Mouse (Mus musculus) neural tube, embryonic 14.5 days (tissue): ENCODE measurements around the gene Eif1. TPM values are rescaled to one million over a fixed set of nuclear protein-coding genes. Genes with fewer than 3 reads are reported as not detected.

Experiments
- ATAC-seq: fragments of 200-750 bp; cut with Nextera tagmentation; 2 replicates; pipeline ENCODE4 v1.8.0; 2017; ENCODE audit warnings: low read depth, mild to moderate bottlenecking, moderate TSS enrichment, moderate library complexity
- H3K27ac ChIP-seq: fragments of 300-500 bp; sonication (generic); 2 replicates; pipeline ENCODE4 v1.5.1; 2014; ENCODE audit warnings: low read depth, mild to moderate bottlenecking, control low read depth, low read length, moderate library complexity, mixed read lengths
- H3K27me3 ChIP-seq: fragments of 300-500 bp; sonication (generic); 2 replicates; pipeline ENCODE4 v1.6.1; 2014; ENCODE audit warnings: low read length; ENCODE audit not compliant: control insufficient read depth, insufficient read depth
- H3K36me3 ChIP-seq: fragments of 300-500 bp; sonication (generic); 2 replicates; pipeline ENCODE4 v1.6.1; 2014; ENCODE audit warnings: low read length, mixed read lengths; ENCODE audit not compliant: control insufficient read depth, insufficient read depth
- H3K4me1 ChIP-seq: fragments of 300-500 bp; sonication (generic); 2 replicates; pipeline ENCODE4 v1.6.1; 2014; ENCODE audit warnings: low read length; ENCODE audit not compliant: control insufficient read depth, insufficient read depth
- H3K4me2 ChIP-seq: fragments of 300-500 bp; sonication (generic); 2 replicates; pipeline ENCODE4 v1.6.1; 2014; ENCODE audit warnings: mild to moderate bottlenecking, low read depth, low read length, control low read depth
- H3K4me3 ChIP-seq: fragments of 300-500 bp; sonication (generic); 2 replicates; pipeline ENCODE4 v1.5.1; 2014; ENCODE audit warnings: low read depth, low read length, control low read depth, mixed read lengths
- H3K9ac ChIP-seq: fragments of 300-500 bp; sonication (generic); replicated peaks from 2 replicates; pipeline ENCODE4 v1.6.1; 2014; ENCODE audit warnings: low read depth, mild to moderate bottlenecking, control low read depth, low read length, mixed read lengths
- H3K9me3 ChIP-seq: fragments of 300-500 bp; sonication (generic); 2 replicates; pipeline ENCODE4 v1.6.1; 2016; ENCODE audit warnings: low read length; ENCODE audit not compliant: control insufficient read depth
- WGBS: fragments of 180-500 bp; shearing (Covaris S2); extraction: QIAGEN DNeasy Blood & Tissue Kit; methylation state at CpG from one replicate; pipeline ENCODE4 v1.1.7; 2014; 5-methylcytosine and 5-hydroxymethylcytosine counted together
- polyA plus RNA-seq: library from polyadenylated mRNA; unstranded; fragments of >200 nt; fragmentation: Nextera tagmentation; extraction: Ambion mirVana; gene quantifications from 2 replicates; pipeline ENCODE4 v1.2.1, GENCODE M21; 2014

The Eif1 gene
- polyA plus RNA-seq, 1 experiment from 2014 or later = 1,262 TPM

DNA sequence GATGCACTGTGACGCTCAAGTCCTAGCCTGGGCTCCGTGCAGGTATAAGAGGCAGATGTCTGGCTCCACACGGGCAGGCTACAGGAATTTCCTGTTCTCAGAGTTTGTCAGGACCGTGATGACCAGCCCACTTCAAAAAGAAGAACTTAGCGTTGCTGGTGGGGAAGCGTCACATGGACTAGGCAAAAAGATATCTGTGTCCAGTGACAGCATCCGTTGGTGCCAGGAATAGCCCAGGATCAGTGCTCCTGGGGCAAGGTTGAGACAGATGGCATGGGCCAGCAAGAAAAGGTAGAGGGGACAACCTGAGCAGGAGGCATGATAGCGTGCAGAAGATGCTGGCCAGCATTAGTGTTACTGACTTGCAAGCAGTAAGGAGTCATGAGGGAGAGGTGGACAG lies 50.1 kb downstream of the Eif1 start:
- ATAC-seq = no peak
- H3K27me3 ChIP-seq = no peaks in the 10 kb centered on the region
- 86% methylated on average over 8 of the region's 8 CpGs for WGBS
- H3K4me3 ChIP-seq = no peak overlapping the region
- no peak overlapping the region for H3K9ac ChIP-seq
- H3K9me3 ChIP-seq = no peaks in the 10 kb centered on the region
- H3K27ac ChIP-seq = no peak overlapping the region
- H3K36me3 ChIP-seq = peaks cover 5% of the 10 kb centered on the region; the same call in 1 of the 2 replicates
- H3K4me1 ChIP-seq = no peaks in the 10 kb centered on the region
- no peak overlapping the region for H3K4me2 ChIP-seq

Other genes starting within 250 kb of the Eif1 start
- gene Krt32, start 231.7 kb upstream of the Eif1 start, polyA plus RNA-seq = not detected in 2 replicates
- not detected in 2 replicates for gene Krt35, start 223.6 kb upstream of the Eif1 start, polyA plus RNA-seq
- not detected in 2 replicates for gene Krt36, start 214.3 kb upstream of the Eif1 start, polyA plus RNA-seq
- not detected in 2 replicates for gene Krt13, start 198.3 kb upstream of the Eif1 start, polyA plus RNA-seq
- gene Krt15, start 184.0 kb upstream of the Eif1 start, polyA plus RNA-seq = not detected in 2 replicates
- 0.46 and 0.51 TPM in 2 replicates for gene Krt19, start 171.2 kb upstream of the Eif1 start, polyA plus RNA-seq
- gene Krt9, start 126.6 kb upstream of the Eif1 start, polyA plus RNA-seq = 0.08 TPM in 1 of 2 replicates, not detected in the other
- 0.36 and 0.40 TPM in 2 replicates for gene Krt14, start 112.3 kb upstream of the Eif1 start, polyA plus RNA-seq
- gene Krt16, start 71.0 kb upstream of the Eif1 start, polyA plus RNA-seq = not detected in 2 replicates
- 0.22 TPM in 1 of 2 replicates, not detected in the other for gene Krt17, start 58.9 kb upstream of the Eif1 start, polyA plus RNA-seq
- gene Krt42, start 50.0 kb upstream of the Eif1 start, polyA plus RNA-seq = not detected in 2 replicates
- gene Gast, start 14.5 kb downstream of the Eif1 start, polyA plus RNA-seq = not detected in 2 replicates
- gene Hap1, start 36.2 kb downstream of the Eif1 start, polyA plus RNA-seq = 71.6 and 93.7 TPM in 2 replicates
- 43.0 and 58.9 TPM in 2 replicates for gene Jup, start 77.9 kb downstream of the Eif1 start, polyA plus RNA-seq
- gene P3h4, start 95.0 kb downstream of the Eif1 start, polyA plus RNA-seq = 18.9 and 21.1 TPM in 2 replicates
- gene Fkbp10, start 95.8 kb downstream of the Eif1 start, polyA plus RNA-seq = 7.2 and 32.8 TPM in 2 replicates
- gene Nt5c3b, start 121.9 kb downstream of the Eif1 start, polyA plus RNA-seq = 107 and 109 TPM in 2 replicates
- 0.68 and 1.1 TPM in 2 replicates for gene Klhl10, start 122.0 kb downstream of the Eif1 start, polyA plus RNA-seq
- 15.7 and 16.1 TPM in 2 replicates for gene Klhl11, start 152.9 kb downstream of the Eif1 start, polyA plus RNA-seq
- gene Acly, start 208.1 kb downstream of the Eif1 start, polyA plus RNA-seq = 191 and 250 TPM in 2 replicates
- 1.7 and 2.2 TPM in 2 replicates for gene Ttc25, start 225.7 kb downstream of the Eif1 start, polyA plus RNA-seq